9 mouse cellular contexts compared by ENCODE assay signal in genomic region chr7:144217192-144217591, GRCm38 (mm10).
A peak's percentile ranks its signal among the peaks of the same experiment; 100 is the strongest.
DNase-seq lines count a peak whose midpoint lies in the region; ATAC-seq and TF ChIP-seq lines count a peak whose summit lies in the region.
"Had no signal": no experiment of that assay in that cellular context is flagged by ENCODE, and none has a peak within 500 bp of the region (broad histone marks: within the 10 kb centered on the region; RNA-seq: fewer than 3 reads in every experiment).

No protein-coding gene starts in this region.

- no peak overlapping the region for H3K4me2 ChIP-seq in neural tube, embryonic 12.5 days (replicated peaks)
- H3K4me2 ChIP-seq: embryonic facial prominence, embryonic 12.5 days had no signal

- peak; percentile 71 to 80 for DNase-seq in left cerebral cortex, adult 2 months (ENCODE audit: extremely low spot score in 1 of 2, low spot score in 2 of 2)
- no peak for DNase-seq in left cerebral cortex, adult 11 months (ENCODE audit: low spot score)
- DNase-seq in brain, adult 2 months (ENCODE audit: low read depth, low spot score), result peak; percentile 89
- DNase-seq in fat pad, adult 2 months (ENCODE audit: extremely low read depth, low read depth, low spot score), result peak; percentile 26
- DNase-seq in left cerebral cortex, postnatal 10 days (ENCODE audit: extremely low spot score in 1 of 2, low spot score in 2 of 2), result peak; percentile 67 to 70
- DNase-seq in thymus, postnatal 25 days, result peak; percentile 34

- no peak overlapping the region for H3K4me3 ChIP-seq in left cerebral cortex, adult 2 months
- no peak overlapping the region for H3K4me3 ChIP-seq in neural tube, embryonic 12.5 days
- H3K4me3 ChIP-seq: embryonic facial prominence, embryonic 12.5 days had no signal

- intact Hi-C loops in left cerebral cortex, adult 2 months (cut with DNase I), result loop anchor here (1.0 to 10.0 kb wide), 3 partner anchors 110 to 338 kb away; partner anchors contain the start of gene Ppfia1
- intact Hi-C loops in left cerebral cortex, postnatal 10 days (cut with DNase I), result loop anchor here (2.0 kb wide), 1 partner anchor 210 kb away; no protein-coding TSS in a partner anchor

- no peak overlapping the region for H3K9ac ChIP-seq in neural tube, embryonic 12.5 days
- H3K9ac ChIP-seq: embryonic facial prominence, embryonic 12.5 days had no signal

- H3K4me1 ChIP-seq in neural tube, embryonic 12.5 days, result no peaks in the 10 kb centered on the region
- H3K4me1 ChIP-seq: embryonic facial prominence, embryonic 12.5 days had no signal

- peak; percentile 68 to 72; a peak in 3 of 4 replicates for ATAC-seq in hematopoietic stem cell, adult 5-6 weeks (replicated peaks in 1 of 2; ENCODE audit: insufficient read depth in 1 of 2, low FRiP score in 2 of 2, low TSS enrichment in 1 of 2, low read depth in 1 of 2, poor library complexity in 2 of 2, severe bottlenecking in 2 of 2)
- 0 out of 2 replicates have a peak, but pooled peaks have one; percentile 17 for ATAC-seq in neural tube, embryonic 12.5 days (ENCODE audit: low FRiP score, low read depth)

- H3K27ac ChIP-seq in left cerebral cortex, adult 2 months, result no peak overlapping the region
- H3K27ac ChIP-seq in neural tube, embryonic 12.5 days, result no peak overlapping the region
- H3K27ac ChIP-seq: embryonic facial prominence, embryonic 12.5 days had no signal

- no peaks in the 10 kb centered on the region for H3K9me3 ChIP-seq in neural tube, embryonic 12.5 days
- H3K9me3 ChIP-seq: embryonic facial prominence, embryonic 12.5 days had no signal

- no peaks in the 10 kb centered on the region for H3K36me3 ChIP-seq in neural tube, embryonic 12.5 days
- H3K36me3 ChIP-seq: embryonic facial prominence, embryonic 12.5 days had no signal

- 2% methylated on average over 3 of the region's 3 CpGs for WGBS in neural tube, embryonic 12.5 days

- no peaks in the 10 kb centered on the region for H3K27me3 ChIP-seq in neural tube, embryonic 12.5 days (replicated peaks)
- H3K27me3 ChIP-seq: embryonic facial prominence, embryonic 12.5 days had no signal

- peak; percentile 97 for TF ChIP-seq CTCF in left cerebral cortex, adult 2 months (IDR thresholded peaks at IDR 0.05)
